Mouse (Mus musculus) hindbrain, embryonic 13.5 days (tissue): ENCODE results near the gene Specc1. TPM values are rescaled to one million over a fixed set of nuclear protein-coding genes. Genes with fewer than 3 reads are reported as not detected.

Experiments
- ATAC-seq: fragments of 200-750 bp; cut with Nextera tagmentation; 2 replicates; pipeline ENCODE4 v1.8.0; 2017; ENCODE audit warnings: moderate TSS enrichment; ENCODE audit not compliant: low FRiP score
- H3K27ac ChIP-seq: fragments of 300-500 bp; sonication (generic); 2 replicates; pipeline ENCODE4 v1.5.1; 2015; ENCODE audit warnings: inconsistent platforms, mild to moderate bottlenecking, moderate library complexity
- H3K27me3 ChIP-seq: fragments of 300-500 bp; sonication (generic); 2 replicates; pipeline ENCODE4 v1.6.1; 2015; ENCODE audit warnings: mild to moderate bottlenecking, inconsistent platforms
- H3K36me3 ChIP-seq: fragments of 300-500 bp; sonication (generic); 2 replicates; pipeline ENCODE4 v1.6.1; 2015; ENCODE audit warnings: mild to moderate bottlenecking, inconsistent platforms
- H3K4me1 ChIP-seq: fragments of 300-500 bp; sonication (generic); replicated peaks from 2 replicates; pipeline ENCODE4 v1.6.1; 2015; ENCODE audit warnings: inconsistent platforms
- H3K4me2 ChIP-seq: fragments of 300-500 bp; sonication (generic); 2 replicates; pipeline ENCODE4 v1.6.1; 2015; ENCODE audit warnings: inconsistent platforms, mild to moderate bottlenecking, moderate library complexity
- H3K4me3 ChIP-seq: fragments of 300-500 bp; sonication (generic); 2 replicates; pipeline ENCODE4 v1.5.1; 2015; ENCODE audit warnings: mild to moderate bottlenecking, inconsistent platforms
- H3K9ac ChIP-seq: fragments of 300-500 bp; sonication (generic); 2 replicates; pipeline ENCODE4 v1.6.1; 2015; ENCODE audit warnings: mild to moderate bottlenecking, inconsistent platforms
- H3K9me3 ChIP-seq: fragments of 300-500 bp; sonication (generic); 2 replicates; pipeline ENCODE4 v1.6.1; 2016; ENCODE audit warnings: inconsistent platforms
- WGBS: fragments of 180-500 bp; shearing (Covaris S2); methylation state at CpG from one replicate; pipeline ENCODE4 v1.1.7; 2015; 5-methylcytosine and 5-hydroxymethylcytosine counted together
- polyA plus RNA-seq: library from polyadenylated mRNA; unstranded; fragments of >200 nt; fragmentation: Nextera tagmentation; extraction: Ambion mirVana; gene quantifications from 2 replicates; pipeline ENCODE4 v1.2.1, GENCODE M21; 2015

Gene Specc1
- polyA plus RNA-seq, 1 experiment from 2014 or later, result 14.9 TPM

DNA sequence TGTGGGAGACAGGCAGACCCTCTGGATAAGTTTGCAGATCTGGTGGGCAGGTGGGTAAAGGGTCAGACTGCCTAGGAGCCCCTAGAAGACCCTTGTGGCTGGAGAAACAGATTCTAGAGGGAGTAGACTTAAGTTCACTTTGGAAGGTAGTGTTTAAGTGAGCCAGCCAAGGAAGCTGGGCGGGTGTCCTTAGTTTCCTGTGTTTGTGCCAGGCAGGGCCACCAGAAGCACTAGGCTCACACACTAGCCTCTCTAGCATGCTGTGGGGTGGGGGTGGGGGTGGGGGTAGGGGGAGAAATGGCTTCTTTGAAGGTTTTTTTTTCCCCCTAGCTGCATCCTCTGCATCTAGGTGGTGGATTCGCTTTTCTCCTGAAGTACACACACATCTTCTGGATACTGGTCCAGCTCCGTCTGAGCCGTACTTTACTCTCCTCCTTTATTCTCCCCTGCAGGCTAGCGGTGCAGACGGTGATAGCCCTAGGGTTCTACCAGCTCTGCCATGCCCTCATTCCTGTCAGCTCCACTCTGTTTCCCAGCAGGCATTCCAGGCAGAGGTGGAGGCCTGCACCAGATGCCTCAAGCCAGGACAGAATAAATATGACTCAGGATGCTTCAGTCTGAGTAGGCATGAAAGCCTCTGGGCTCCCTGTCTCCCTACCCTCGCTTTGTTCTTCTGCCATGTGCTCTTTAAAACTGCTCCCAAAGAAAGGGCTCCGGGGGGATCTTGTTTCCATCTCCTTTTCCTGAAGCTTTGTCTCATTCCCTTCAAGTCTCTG lies 66.3 kb downstream of the Specc1 start:
- H3K27ac ChIP-seq, result 0 out of 2 replicates have a peak overlapping the region, but pooled peaks have one; percentile 13
- H3K9me3 ChIP-seq, result no peaks in the 10 kb centered on the region
- no peak overlapping the region for H3K4me2 ChIP-seq
- WGBS, result 75% methylated on average over 8 of the region's 8 CpGs
- peaks cover 21% of the 10 kb centered on the region for H3K4me1 ChIP-seq
- H3K27me3 ChIP-seq, result no peaks in the 10 kb centered on the region
- no peak for ATAC-seq
- no peak overlapping the region for H3K4me3 ChIP-seq
- H3K36me3 ChIP-seq, result no peaks in the 10 kb centered on the region
- H3K9ac ChIP-seq, result no peak overlapping the region

DNA sequence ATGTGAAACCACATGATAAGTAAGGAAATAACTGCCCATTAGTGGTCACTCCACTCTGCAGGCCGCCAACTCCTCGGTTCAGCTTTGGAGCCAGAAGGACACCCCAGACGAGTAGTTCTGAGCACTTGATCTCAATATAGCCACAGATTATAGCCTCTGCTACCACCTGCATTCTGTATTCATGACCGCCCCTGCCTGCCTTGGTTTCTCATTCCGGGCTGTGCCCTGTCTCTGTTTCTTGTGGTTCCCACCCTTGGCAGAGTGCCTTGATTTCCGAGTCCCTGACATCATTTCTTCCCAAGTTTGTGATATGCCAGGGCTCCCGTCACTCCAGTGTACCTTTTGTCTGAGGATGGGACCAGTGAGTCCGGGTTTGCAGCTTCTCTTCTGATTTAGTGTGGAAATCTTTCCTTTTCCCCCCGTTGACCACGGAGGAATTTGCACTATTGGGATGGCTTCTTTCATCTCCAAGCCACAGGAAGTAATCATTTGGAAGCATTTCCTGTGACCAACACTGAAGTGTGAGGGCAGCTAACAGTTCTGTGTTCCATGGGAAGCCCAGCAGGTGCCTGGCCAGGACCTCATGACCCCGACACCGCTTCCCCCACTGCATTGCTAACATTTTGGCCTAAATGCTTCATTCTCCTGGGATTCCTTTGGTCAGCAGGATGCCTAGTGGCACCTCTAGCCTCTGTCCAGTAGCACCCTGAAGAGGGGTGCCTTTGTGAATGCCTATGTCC lies 67.1 kb downstream of the Specc1 start:
- H3K9ac ChIP-seq, result no peak overlapping the region
- no peak overlapping the region for H3K4me2 ChIP-seq
- H3K4me3 ChIP-seq, result no peak overlapping the region
- whole genome bisulfite sequencing, result 82% methylated on average over 12 of the region's 12 CpGs
- no peak for ATAC-seq
- no peaks in the 10 kb centered on the region for H3K9me3 ChIP-seq
- H3K4me1 ChIP-seq, result peaks cover 21% of the 10 kb centered on the region
- no peaks in the 10 kb centered on the region for H3K27me3 ChIP-seq
- H3K27ac ChIP-seq, result 0 out of 2 replicates have a peak overlapping the region, but pooled peaks have one; percentile 23
- no peaks in the 10 kb centered on the region for H3K36me3 ChIP-seq

DNA sequence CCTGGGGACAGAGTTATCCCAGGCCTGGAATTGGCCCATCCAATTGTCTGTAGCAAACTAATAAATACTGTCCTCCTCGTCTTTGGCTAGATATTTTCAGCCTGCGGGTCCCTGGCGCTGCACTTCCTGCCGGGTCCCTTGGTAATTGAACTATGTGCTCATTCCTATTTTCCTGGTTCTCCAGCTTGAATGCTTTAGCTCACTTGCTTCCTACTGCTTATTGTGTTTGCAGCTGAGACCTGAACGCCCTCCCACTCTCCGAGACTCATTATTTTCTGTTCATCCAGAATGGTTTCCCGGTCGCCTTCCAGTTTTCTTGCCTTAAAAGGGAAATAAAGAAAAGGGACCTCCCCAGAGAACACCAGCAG lies 67.7 kb downstream of the Specc1 start:
- H3K9ac ChIP-seq, result 0 out of 2 replicates have a peak overlapping the region, but pooled peaks have one; percentile 1
- no peaks in the 10 kb centered on the region for H3K36me3 ChIP-seq
- H3K9me3 ChIP-seq, result no peaks in the 10 kb centered on the region
- no peaks in the 10 kb centered on the region for H3K27me3 ChIP-seq
- no peak overlapping the region for H3K4me3 ChIP-seq
- WGBS, result 32% methylated on average over 8 of the region's 8 CpGs
- ATAC-seq, result no peak
- H3K27ac ChIP-seq, result 0 out of 2 replicates have a peak overlapping the region, but pooled peaks have one; percentile 23
- H3K4me1 ChIP-seq, result peaks cover 21% of the 10 kb centered on the region
- no peak overlapping the region for H3K4me2 ChIP-seq

DNA sequence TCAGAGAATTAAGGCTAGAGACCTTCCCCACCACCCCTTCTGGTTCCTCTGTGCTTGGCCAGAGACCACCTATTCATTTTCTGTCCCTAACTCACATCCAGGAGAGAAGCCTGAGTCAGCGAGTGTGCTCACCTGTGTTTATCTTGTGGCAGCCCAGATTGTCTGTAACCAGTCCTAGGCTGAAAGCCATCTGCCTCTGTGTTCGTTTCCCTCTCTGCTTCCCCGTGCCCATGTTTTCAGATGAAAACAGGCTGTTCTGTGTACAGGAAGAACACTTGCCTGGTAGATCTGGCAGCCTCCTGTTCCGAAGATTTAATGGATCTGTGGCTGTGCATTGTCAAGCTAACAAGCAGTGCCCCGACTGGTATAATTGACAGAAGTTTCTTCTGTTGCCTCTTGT lies 68.4 kb downstream of the Specc1 start:
- Histone ChIP-seq H3K9me3 (no peaks in the 10 kb centered on the region), H3K36me3 (no peaks in the 10 kb centered on the region), H3K27ac (no peak overlapping the region; the same call in 1 of the 2 replicates), H3K27me3 (no peaks in the 10 kb centered on the region), H3K9ac (no peak overlapping the region), H3K4me3 (no peak overlapping the region), H3K4me1 (peaks cover 24% of the 10 kb centered on the region), H3K4me2 (no peak overlapping the region)
- no peak for ATAC-seq
- WGBS, result 78% methylated on average over 5 of the region's 5 CpGs

DNA sequence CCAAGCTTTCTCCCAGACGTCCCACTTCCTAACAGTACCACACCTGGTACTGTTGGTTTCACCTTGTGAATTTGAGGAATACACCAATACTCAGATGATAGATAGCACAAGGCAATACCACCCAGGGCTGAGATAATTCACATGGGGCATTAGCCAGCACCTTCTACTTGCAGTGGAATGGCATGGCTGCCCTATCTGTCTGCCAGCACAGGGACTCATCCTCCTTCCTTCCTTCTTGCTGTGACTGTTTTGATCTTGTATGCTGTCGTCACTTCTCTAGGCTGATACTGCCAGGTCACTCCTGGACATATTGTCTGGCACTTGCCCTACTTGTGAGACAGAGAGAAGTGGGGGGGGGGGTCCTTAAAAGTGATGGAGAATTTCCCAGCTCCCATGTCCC lies 69.2 kb downstream of the Specc1 start:
- Histone ChIP-seq H3K4me3 (no peak overlapping the region), H3K36me3 (no peaks in the 10 kb centered on the region), H3K4me2 (no peak overlapping the region), H3K9me3 (no peaks in the 10 kb centered on the region), H3K9ac (no peak overlapping the region), H3K27ac (no peak overlapping the region), H3K4me1 (peaks cover 28% of the 10 kb centered on the region), H3K27me3 (no peaks in the 10 kb centered on the region)
- 97% methylated on average over 2 of the region's 2 CpGs for WGBS
- no peak for ATAC-seq

DNA sequence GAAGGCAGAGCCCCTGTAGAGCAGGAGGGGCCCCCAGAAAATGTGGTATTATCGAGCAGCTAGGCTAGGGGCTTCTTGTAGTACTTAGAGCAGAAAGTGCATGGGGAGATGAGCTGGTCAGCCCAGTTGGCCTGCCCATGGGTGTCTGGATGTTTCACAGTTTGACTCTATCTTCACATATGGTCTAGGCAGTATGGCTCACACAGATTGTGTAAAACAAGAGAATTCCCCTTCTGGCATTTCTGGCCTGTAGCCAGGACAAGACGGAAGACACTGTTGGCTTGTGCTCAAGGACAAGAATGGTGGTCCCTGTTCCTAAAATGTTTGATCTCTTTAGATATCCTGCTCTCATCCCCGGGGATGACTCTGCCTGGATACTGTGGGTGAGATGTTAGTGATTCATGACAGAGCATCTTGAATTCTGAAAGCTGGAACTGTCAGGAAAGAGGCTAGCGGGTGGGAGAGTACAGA lies 69.8 kb downstream of the Specc1 start:
- H3K4me1 ChIP-seq, result peaks cover 28% of the 10 kb centered on the region
- H3K4me2 ChIP-seq, result no peak overlapping the region
- ATAC-seq, result no peak
- H3K27ac ChIP-seq, result no peak overlapping the region
- 72% methylated on average over 4 of the region's 4 CpGs for WGBS
- H3K36me3 ChIP-seq, result no peaks in the 10 kb centered on the region
- no peaks in the 10 kb centered on the region for H3K9me3 ChIP-seq
- H3K27me3 ChIP-seq, result no peaks in the 10 kb centered on the region
- no peak overlapping the region for H3K9ac ChIP-seq
- no peak overlapping the region for H3K4me3 ChIP-seq

DNA sequence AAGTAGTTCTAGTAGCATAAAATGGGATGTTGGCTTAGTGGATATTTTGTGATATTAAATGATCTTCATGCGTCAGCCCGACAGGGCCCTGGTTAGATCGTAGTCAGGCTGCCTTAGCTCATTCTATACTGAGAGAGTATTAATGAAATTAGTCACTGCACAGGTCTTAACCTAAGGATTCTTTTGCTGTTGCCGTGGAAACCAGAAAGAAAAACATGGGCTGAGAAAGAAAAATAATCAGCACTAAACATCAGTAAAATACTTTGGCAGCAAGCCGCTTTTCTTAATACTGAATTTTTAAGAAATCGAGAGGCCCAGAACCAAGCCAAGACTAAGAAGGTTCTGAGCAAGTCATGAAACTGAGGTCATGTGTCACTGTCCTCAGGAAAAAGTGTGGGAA lies 70.7 kb downstream of the Specc1 start:
- peaks cover 28% of the 10 kb centered on the region for H3K4me1 ChIP-seq
- no peak overlapping the region for H3K9ac ChIP-seq
- H3K4me3 ChIP-seq, result no peak overlapping the region
- WGBS, result 71% methylated on average over 6 of the region's 6 CpGs
- no peaks in the 10 kb centered on the region for H3K27me3 ChIP-seq
- no peaks in the 10 kb centered on the region for H3K9me3 ChIP-seq
- H3K4me2 ChIP-seq, result no peak overlapping the region
- H3K27ac ChIP-seq, result no peak overlapping the region
- no peaks in the 10 kb centered on the region for H3K36me3 ChIP-seq
- no peak for ATAC-seq

DNA sequence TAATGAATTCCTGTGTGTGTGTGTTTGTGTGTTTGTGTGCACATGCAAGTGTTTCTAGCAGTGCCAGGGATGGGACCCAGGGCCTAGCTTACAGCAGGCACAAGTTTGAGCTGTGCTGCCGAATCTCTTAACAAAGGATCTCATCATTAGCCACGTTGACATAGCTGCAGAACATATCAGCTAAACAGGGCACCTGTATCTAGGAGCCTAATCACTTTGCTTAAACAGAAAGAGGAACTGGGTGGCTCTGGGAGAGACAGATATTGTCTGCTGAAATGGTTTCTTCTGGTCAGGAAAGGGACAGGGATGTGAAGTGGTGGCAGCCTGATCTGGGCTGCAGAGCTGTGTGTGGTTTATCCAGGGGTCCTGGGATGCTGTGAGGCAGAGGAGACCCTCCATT lies 71.1 kb downstream of the Specc1 start:
- ATAC-seq, result no peak
- no peak overlapping the region for H3K4me3 ChIP-seq
- H3K4me1 ChIP-seq, result peaks cover 28% of the 10 kb centered on the region
- no peak overlapping the region for H3K27ac ChIP-seq
- H3K9ac ChIP-seq, result no peak overlapping the region
- H3K4me2 ChIP-seq, result no peak overlapping the region
- H3K36me3 ChIP-seq, result no peaks in the 10 kb centered on the region
- H3K27me3 ChIP-seq, result no peaks in the 10 kb centered on the region
- no peaks in the 10 kb centered on the region for H3K9me3 ChIP-seq
- 72% methylated on average over 2 of the region's 2 CpGs for WGBS

DNA sequence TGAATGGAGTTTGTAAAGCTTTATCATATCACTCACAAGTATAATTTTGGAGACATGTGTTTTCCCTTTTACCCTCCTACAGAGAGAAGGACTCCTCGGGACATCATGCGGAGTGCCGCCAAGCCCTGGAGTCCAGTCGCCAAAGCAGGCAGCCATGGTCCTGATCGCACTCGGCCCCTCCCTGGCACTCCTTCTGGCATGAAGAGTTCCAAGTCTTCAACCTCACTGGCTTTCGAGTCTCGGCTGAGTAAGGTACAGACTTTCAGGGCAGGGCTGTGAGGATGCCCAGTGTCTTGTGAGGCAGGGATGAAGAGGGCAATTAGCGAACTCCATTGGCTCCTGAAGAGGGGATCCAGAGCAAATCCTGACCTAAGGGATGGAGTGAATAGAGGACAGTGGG lies 72.6 kb downstream of the Specc1 start:
- Histone ChIP-seq H3K27me3 (no peaks in the 10 kb centered on the region), H3K27ac (no peak overlapping the region), H3K9ac (no peak overlapping the region), H3K36me3 (no peaks in the 10 kb centered on the region), H3K4me1 (peaks cover 16% of the 10 kb centered on the region), H3K4me2 (no peak overlapping the region), H3K9me3 (no peaks in the 10 kb centered on the region), H3K4me3 (no peak overlapping the region)
- 91% methylated on average over 9 of the region's 9 CpGs for WGBS
- no peak for ATAC-seq

DNA sequence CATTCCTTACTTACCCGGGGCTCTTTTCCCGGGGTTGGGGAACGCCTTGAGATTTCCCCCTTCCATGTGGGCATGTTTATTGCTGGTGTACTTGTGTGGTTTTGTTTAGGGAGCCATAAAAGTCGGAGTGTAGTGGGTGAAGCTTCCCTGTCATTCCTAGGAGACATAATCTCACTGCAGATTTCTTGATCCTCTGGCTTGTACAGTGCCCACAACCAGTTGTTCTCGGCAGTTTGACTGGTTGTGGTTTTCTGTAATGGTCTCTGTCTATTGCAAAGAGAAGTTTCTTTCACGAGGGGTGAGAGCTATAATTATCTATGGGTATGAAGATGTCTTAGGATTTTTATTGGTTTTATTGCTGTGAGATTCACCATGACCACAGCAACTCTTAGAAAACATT lies 78.0 kb downstream of the Specc1 start:
- no peaks in the 10 kb centered on the region for H3K36me3 ChIP-seq
- H3K4me3 ChIP-seq, result no peak overlapping the region
- H3K27ac ChIP-seq, result no peak overlapping the region
- no peak overlapping the region for H3K9ac ChIP-seq
- no peak for ATAC-seq
- H3K27me3 ChIP-seq, result no peaks in the 10 kb centered on the region
- WGBS, result 77% methylated on average over 6 of the region's 6 CpGs
- no peak overlapping the region for H3K4me2 ChIP-seq
- peaks cover 7% of the 10 kb centered on the region; the same call in 1 of the 2 replicates for H3K4me1 ChIP-seq
- no peaks in the 10 kb centered on the region for H3K9me3 ChIP-seq

DNA sequence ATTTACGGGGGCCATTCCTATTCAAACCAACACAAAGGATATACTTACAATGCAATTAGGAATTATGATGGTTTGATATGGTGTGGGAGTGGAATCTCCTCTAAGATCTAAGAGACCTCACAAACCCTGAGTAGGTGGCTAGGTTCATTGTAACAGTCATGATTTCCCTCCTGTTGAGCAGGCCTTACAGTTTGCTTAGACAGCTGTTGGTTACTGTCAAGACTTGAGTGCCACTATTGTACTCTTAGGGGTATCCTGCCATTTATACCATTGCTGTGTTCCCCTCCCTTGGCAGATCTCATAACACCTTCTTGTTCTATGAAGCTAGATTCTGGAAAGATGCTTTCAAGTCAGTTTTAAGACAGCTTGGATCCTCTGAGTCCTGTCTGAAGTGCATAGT lies 78.7 kb downstream of the Specc1 start:
- Histone ChIP-seq H3K27ac (no peak overlapping the region), H3K4me1 (peaks cover 4% of the 10 kb centered on the region; the same call in 1 of the 2 replicates), H3K36me3 (no peaks in the 10 kb centered on the region), H3K27me3 (no peaks in the 10 kb centered on the region), H3K4me3 (no peak overlapping the region), H3K9me3 (no peaks in the 10 kb centered on the region), H3K4me2 (no peak overlapping the region), H3K9ac (no peak overlapping the region)
- 90% methylated on average over 1 of the region's 1 CpGs for WGBS
- ATAC-seq, result no peak

DNA sequence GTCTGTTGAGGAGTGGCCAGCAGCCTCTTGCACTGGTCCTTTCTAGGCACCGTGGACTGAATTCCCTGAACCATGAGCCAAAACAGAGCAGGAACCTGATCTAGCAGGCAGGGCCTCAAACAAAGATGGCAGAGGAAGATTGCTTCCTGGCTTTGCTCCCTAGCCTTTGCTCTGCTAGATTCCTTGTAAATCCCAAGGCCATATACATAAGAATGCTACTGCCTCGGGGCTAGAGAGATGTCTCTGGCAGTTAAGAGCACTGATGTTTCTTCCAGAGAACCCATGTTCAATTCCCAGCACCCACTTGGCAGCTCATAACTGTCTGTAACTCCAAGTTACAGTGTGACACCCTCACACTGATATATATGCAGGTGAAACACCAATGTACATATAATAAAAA lies 83.6 kb downstream of the Specc1 start:
- Histone ChIP-seq H3K4me2 (no peak overlapping the region), H3K36me3 (no peaks in the 10 kb centered on the region), H3K9ac (no peak overlapping the region), H3K27me3 (no peaks in the 10 kb centered on the region), H3K27ac (no peak overlapping the region), H3K4me3 (no peak overlapping the region), H3K4me1 (no peaks in the 10 kb centered on the region), H3K9me3 (no peaks in the 10 kb centered on the region)
- ATAC-seq, result no peak
- WGBS, result 72% methylated on average over 2 of the region's 2 CpGs
